Mouse (Mus musculus) bone marrow, adult 2 months (tissue): ENCODE data around the gene Plcl2. TPM values are rescaled to one million over a fixed set of nuclear protein-coding genes. Genes with fewer than 3 reads are reported as not detected.

Experiments
- H3K27ac ChIP-seq: fragments of 200-500 bp; 2 replicates; pipeline ENCODE4 v1.5.1; 2012; ENCODE audit warnings: low read depth, mild to moderate bottlenecking, control low read depth, inconsistent platforms, low read length; ENCODE audit not compliant: control insufficient read depth, poor library complexity, insufficient read depth
- H3K4me1 ChIP-seq: fragments of 200-500 bp; 2 replicates; pipeline ENCODE4 v1.6.1; 2011; ENCODE audit warnings: low read length; ENCODE audit not compliant: control insufficient read depth, insufficient read depth
- H3K4me3 ChIP-seq: fragments of 200-500 bp; replicated peaks from 2 replicates; pipeline ENCODE3; 2011; ENCODE audit warnings: mild to moderate bottlenecking, low read depth, low read length, control low read depth; ENCODE audit not compliant: control insufficient read depth
- CTCF ChIP-seq: fragments of 200-500 bp; IDR thresholded peaks from 2 replicates; pipeline ENCODE4 v1.5.1; 2011; ENCODE audit warnings: low read length, control low read depth; ENCODE audit not compliant: control insufficient read depth, insufficient read depth
- POLR2A ChIP-seq: fragments of 200-500 bp; IDR thresholded peaks from 2 replicates; pipeline ENCODE4 v1.6.1; 2011; ENCODE audit warnings: low read depth, mild to moderate bottlenecking, control low read depth, low read length, borderline replicate concordance; ENCODE audit not compliant: control insufficient read depth
- WGBS: fragments of 180-500 bp; shearing (Covaris S2); methylation state at CpG from one replicate; pipeline ENCODE4 v1.1.7; 2018; 5-methylcytosine and 5-hydroxymethylcytosine counted together
- polyA plus RNA-seq: library from polyadenylated mRNA; stranded (reverse); fragments of >200 nt; gene quantifications from 2 replicates; pipeline ENCODE4 v1.2.4, GENCODE M21; 2011; ENCODE audit warnings: low replicate concordance; ENCODE audit not compliant: missing spikeins, insufficient read depth, insufficient read length

Gene Plcl2
- polyA plus RNA-seq, 1 experiment = 33.4 TPM

- no peak for TF ChIP-seq CTCF
- H3K4me1 ChIP-seq = peaks cover 6% of the 10 kb centered on the region
- WGBS = 52% methylated on average over 7 of the region's 7 CpGs
- no peak overlapping the region for H3K27ac ChIP-seq
- no peak overlapping the region for H3K4me3 ChIP-seq
Measured at GRCm38 (mm10) chr17:50513376-50513775, 4.2 kb downstream of the Plcl2 start.

GRCm38 (mm10) chr17:50514012-50514411 lies 4.8 kb downstream of the Plcl2 start:
- no peak for TF ChIP-seq POLR2A
- no peak for TF ChIP-seq CTCF
- H3K27ac ChIP-seq = no peak overlapping the region
- H3K4me1 ChIP-seq = peaks cover 6% of the 10 kb centered on the region
- H3K4me3 ChIP-seq = no peak overlapping the region
- 88% methylated on average over 7 of the region's 7 CpGs for WGBS

GRCm38 (mm10) chr17:50515926-50516325 lies 6.7 kb downstream of the Plcl2 start:
- Histone ChIP-seq H3K27ac (no peak overlapping the region), H3K4me1 (peaks cover 6% of the 10 kb centered on the region), H3K4me3 (no peak overlapping the region)
- TF ChIP-seq POLR2A (no peak), CTCF (no peak)
- 86% methylated on average over 4 of the region's 4 CpGs for WGBS

- Histone ChIP-seq H3K4me1 (peaks cover 9% of the 10 kb centered on the region), H3K4me3 (no peak overlapping the region), H3K27ac (no peak overlapping the region)
- TF ChIP-seq POLR2A = no peak
- TF ChIP-seq CTCF = no peak
- 40% methylated on average over 6 of the region's 6 CpGs for WGBS
Measured at GRCm38 (mm10) chr17:50517781-50518415, 8.7 kb downstream of the Plcl2 start.

GRCm38 (mm10) chr17:50519588-50519987 lies 10.4 kb downstream of the Plcl2 start:
- no peak overlapping the region for H3K27ac ChIP-seq
- peaks cover 10% of the 10 kb centered on the region for H3K4me1 ChIP-seq
- no peak for TF ChIP-seq POLR2A
- TF ChIP-seq CTCF = no peak
- H3K4me3 ChIP-seq = no peak overlapping the region
- 95% methylated on average over 5 of the region's 5 CpGs for WGBS

- WGBS = 26% methylated on average over 5 of the region's 5 CpGs
Measured at GRCm38 (mm10) chr17:50522473-50523083, 13.4 kb downstream of the Plcl2 start.

GRCm38 (mm10) chr17:50524970-50525369 lies 15.8 kb downstream of the Plcl2 start:
- Histone ChIP-seq H3K4me3 (no peak overlapping the region), H3K27ac (no peak overlapping the region; the same call in 1 of the 2 replicates), H3K4me1 (peaks cover 25% of the 10 kb centered on the region)
- no peak for TF ChIP-seq POLR2A
- no peak for TF ChIP-seq CTCF
- 35% methylated on average over 6 of the region's 6 CpGs for WGBS

More at GRCm38 (mm10) chr17:50522473-50523083, 13.4 kb downstream of the Plcl2 start:
- Histone ChIP-seq H3K4me1 (peaks cover 13% of the 10 kb centered on the region), H3K27ac (no peak overlapping the region), H3K4me3 (no peak overlapping the region)
- TF ChIP-seq CTCF (no peak), POLR2A (no peak)

GRCm38 (mm10) chr17:50525821-50526220 lies 16.6 kb downstream of the Plcl2 start:
- peaks cover 27% of the 10 kb centered on the region for H3K4me1 ChIP-seq
- H3K27ac ChIP-seq = no peak overlapping the region
- WGBS = 38% methylated on average over 2 of the region's 2 CpGs
- H3K4me3 ChIP-seq = no peak overlapping the region
- TF ChIP-seq CTCF = no peak
- no peak for TF ChIP-seq POLR2A
